22 mouse cellular contexts compared by ENCODE assay signal in the genomic region with DNA sequence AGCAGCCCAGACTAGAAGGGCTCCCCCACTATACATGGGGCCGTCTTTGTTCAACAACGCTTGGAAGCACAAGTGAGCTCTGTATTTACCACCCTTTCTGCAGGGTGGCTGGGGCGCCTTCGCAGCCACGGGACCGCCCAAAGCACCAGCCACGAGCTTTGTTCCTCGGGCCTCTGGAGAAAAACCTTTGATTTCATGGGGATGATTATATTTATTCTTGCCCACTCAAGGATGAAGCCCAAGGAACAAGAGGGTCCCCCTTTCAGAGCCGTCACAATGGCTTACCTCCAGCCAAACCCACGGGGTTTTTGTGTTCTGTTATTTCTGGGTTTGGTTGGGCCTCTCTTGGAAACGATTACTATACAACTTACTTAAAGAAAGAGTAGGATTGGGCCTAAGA. TPM values are rescaled to one million over a fixed set of nuclear protein-coding genes. Genes with fewer than 3 reads are reported as not detected.
"Had no signal": no experiment of that assay in that cellular context is flagged by ENCODE, and none has a peak within 500 bp of the region (broad histone marks: within the 10 kb centered on the region; RNA-seq: fewer than 3 reads in every experiment).

No protein-coding gene starts in this region.

- H3K27ac ChIP-seq: kidney, postnatal 0 days; limb, embryonic 15.5 days; liver, embryonic 12.5 days; macrophage; neural tube, embryonic 12.5 days had no signal

- DNase-seq: kidney, adult 9 months; kidney, postnatal 36 days; layer of hippocampus, adult 9-11 months; layer of hippocampus, postnatal 36 days; lung, embryonic 14.5 days; lung, postnatal 10 days; thymus, adult 2 months; thymus, postnatal 25 days had no signal

- ATAC-seq: liver, embryonic 12.5 days had no signal

- H3K4me2 ChIP-seq: limb, embryonic 15.5 days; liver, embryonic 12.5 days; lung, embryonic 14.5 days; neural tube, embryonic 12.5 days had no signal

- H3K9ac ChIP-seq: limb, embryonic 15.5 days; liver, embryonic 12.5 days; lung, embryonic 14.5 days; neural tube, embryonic 12.5 days had no signal

- H3K36me3 ChIP-seq: limb, embryonic 15.5 days; liver, embryonic 12.5 days; neural tube, embryonic 12.5 days had no signal

- H3K9me3 ChIP-seq: limb, embryonic 15.5 days; liver, embryonic 12.5 days; neural tube, embryonic 12.5 days had no signal

- H3K4me1 ChIP-seq: liver, embryonic 12.5 days; megakaryocyte, embryonic 14.5 days had no signal

- H3K4me3 ChIP-seq: limb, embryonic 15.5 days; liver, embryonic 12.5 days; megakaryocyte, embryonic 14.5 days; neural tube, embryonic 12.5 days had no signal

RNA-seq across cellular contexts. Expression of a gene that starts 5.2 kb away (rescaled TPM):
- total RNA-seq: layer of hippocampus, adult 18-20 months; layer of hippocampus, postnatal 36 days; left cerebral cortex, postnatal 25 days; monocyte, adult 5-6 weeks; neutrophil, adult 5-6 weeks had no signal
- polyA plus RNA-seq: kidney, postnatal 0 days; limb, embryonic 11.5 days; limb, embryonic 15.5 days; liver, embryonic 12.5 days; liver, embryonic 16.5 days; lung, embryonic 14.5 days; macrophage; stomach, embryonic 14.5 days; thymus, adult 2 months; urinary bladder, adult 2 months had no signal
